Mouse (Mus musculus) spleen, postnatal 4 days (tissue): Measurements from ENCODE around the gene Rmdn3.

ENCODE experiments used
- DNase-seq, 2 experiments: peaks; one replicate each; pipeline ENCODE4 v3.0.0; 2022; ENCODE audit warnings: low spot score in 2 of 2

The Rmdn3 gene

GRCm38 (mm10) chr2:119167866-119168256, 11.0 kb upstream of the Rmdn3 start:
- DNase-seq: no peak

- peak; percentile 44 to 74 for DNase-seq
These were observed 10.3 kb upstream of the Rmdn3 start, which contains the start of gene Gchfr for GRCm38 (mm10) chr2:119166901-119167865. Gchfr (plus strand) TSS chr2:119167773.

GRCm38 (mm10) chr2:119165401-119165800, 8.6 kb upstream of the Rmdn3 start:
- no peak for DNase-seq

GRCm38 (mm10) chr2:119163999-119164398, 7.2 kb upstream of the Rmdn3 start:
- no peak for DNase-seq

- no peak for DNase-seq
These were observed 6.3 kb upstream of the Rmdn3 start for GRCm38 (mm10) chr2:119163135-119163534.

- no peak for DNase-seq
These were observed 4.4 kb upstream of the Rmdn3 start for GRCm38 (mm10) chr2:119161247-119161646.

- no peak for DNase-seq
These were observed 1.0 kb upstream of the Rmdn3 start for GRCm38 (mm10) chr2:119157836-119158235.

- DNase-seq: peak in 1 of 2 experiments; percentile 47
These were observed 653 bp downstream of the Rmdn3 start for GRCm38 (mm10) chr2:119156081-119156680.

GRCm38 (mm10) chr2:119155388-119155787, 1.4 kb downstream of the Rmdn3 start:
- DNase-seq: peak in 1 of 2 experiments; percentile 70

GRCm38 (mm10) chr2:119154683-119155082, 2.2 kb downstream of the Rmdn3 start:
- no peak for DNase-seq

GRCm38 (mm10) chr2:119152255-119152654, 4.6 kb downstream of the Rmdn3 start:
- no peak for DNase-seq

- no peak for DNase-seq
These were observed 9.1 kb downstream of the Rmdn3 start for GRCm38 (mm10) chr2:119147775-119148174.

- no peak for DNase-seq
These were observed 9.6 kb downstream of the Rmdn3 start for GRCm38 (mm10) chr2:119147160-119147678.

- DNase-seq: no peak
These were observed 10.4 kb downstream of the Rmdn3 start for GRCm38 (mm10) chr2:119146435-119146834.

GRCm38 (mm10) chr2:119145199-119145598, 11.6 kb downstream of the Rmdn3 start:
- no peak for DNase-seq

GRCm38 (mm10) chr2:119136346-119136898, 20.4 kb downstream of the Rmdn3 start:
- DNase-seq: peak in 1 of 2 experiments; percentile 49

GRCm38 (mm10) chr2:119113121-119113925, 43.5 kb downstream of the Rmdn3 start:
- DNase-seq: no peak

- peak; percentile 85 to 90 for DNase-seq
These were observed 44.3 kb downstream of the Rmdn3 start, which contains the start of gene Rad51 for GRCm38 (mm10) chr2:119112438-119113112. Rad51 (plus strand) TSS chr2:119112793.

GRCm38 (mm10) chr2:119111060-119111459, 45.8 kb downstream of the Rmdn3 start:
- no peak for DNase-seq

- DNase-seq: peak in 1 of 2 experiments; percentile 31
These were observed 48.3 kb downstream of the Rmdn3 start for GRCm38 (mm10) chr2:119108554-119108953.

- DNase-seq: no peak
These were observed 50.3 kb downstream of the Rmdn3 start for GRCm38 (mm10) chr2:119106583-119106982.
